Mouse (Mus musculus): ENCODE measurements around the gene Agap1.

The Agap1 gene

GRCm38 (mm10) chr1:89457126-89458031, 2.8 kb downstream of the Agap1 start:
- DNase-seq (ENCODE audit: low spot score), result no peak

GRCm38 (mm10) chr1:89461881-89462280, 7.3 kb downstream of the Agap1 start:
- DNase-seq (ENCODE audit: low spot score), result no peak

GRCm38 (mm10) chr1:89463138-89463537, 8.5 kb downstream of the Agap1 start:
- DNase-seq (ENCODE audit: low spot score), result no peak

GRCm38 (mm10) chr1:89465417-89466002, 10.9 kb downstream of the Agap1 start:
- no peak for DNase-seq (ENCODE audit: low spot score)

GRCm38 (mm10) chr1:89467321-89468069, 12.9 kb downstream of the Agap1 start:
- DNase-seq (ENCODE audit: low spot score), result peak; percentile 70

- DNase-seq (ENCODE audit: low spot score), result no peak
Measured at GRCm38 (mm10) chr1:89468141-89468540, 13.5 kb downstream of the Agap1 start.

- no peak for DNase-seq (ENCODE audit: low spot score)
Measured at GRCm38 (mm10) chr1:89471430-89471829, 16.8 kb downstream of the Agap1 start.

GRCm38 (mm10) chr1:89471891-89472290, 17.3 kb downstream of the Agap1 start:
- no peak for DNase-seq (ENCODE audit: low spot score)

- DNase-seq (ENCODE audit: low spot score), result no peak
Measured at GRCm38 (mm10) chr1:89473946-89474345, 19.3 kb downstream of the Agap1 start.

- DNase-seq (ENCODE audit: low spot score), result no peak
Measured at GRCm38 (mm10) chr1:89474853-89475252, 20.2 kb downstream of the Agap1 start.

GRCm38 (mm10) chr1:89477033-89477432, 22.4 kb downstream of the Agap1 start:
- no peak for DNase-seq (ENCODE audit: low spot score)

- no peak for DNase-seq (ENCODE audit: low spot score)
Measured at GRCm38 (mm10) chr1:89478571-89479460, 24.2 kb downstream of the Agap1 start.

GRCm38 (mm10) chr1:89481154-89481553, 26.5 kb downstream of the Agap1 start:
- DNase-seq (ENCODE audit: low spot score), result no peak

- no peak for DNase-seq (ENCODE audit: low spot score)
Measured at GRCm38 (mm10) chr1:89482812-89483211, 28.2 kb downstream of the Agap1 start.

GRCm38 (mm10) chr1:89486891-89487290, 32.3 kb downstream of the Agap1 start:
- no peak for DNase-seq (ENCODE audit: low spot score)

- no peak for DNase-seq (ENCODE audit: low spot score)
Measured at GRCm38 (mm10) chr1:89489111-89489971, 34.7 kb downstream of the Agap1 start.

GRCm38 (mm10) chr1:89493177-89493576, 38.6 kb downstream of the Agap1 start:
- DNase-seq (ENCODE audit: low spot score), result no peak

- DNase-seq (ENCODE audit: low spot score), result no peak
Measured at GRCm38 (mm10) chr1:89494816-89495215, 40.2 kb downstream of the Agap1 start.

- DNase-seq (ENCODE audit: low spot score), result no peak
Measured at GRCm38 (mm10) chr1:89496204-89496603, 41.6 kb downstream of the Agap1 start.

GRCm38 (mm10) chr1:89500925-89501324, 46.3 kb downstream of the Agap1 start:
- no peak for DNase-seq (ENCODE audit: low spot score)

GRCm38 (mm10) chr1:89501346-89501745, 46.7 kb downstream of the Agap1 start:
- no peak for DNase-seq (ENCODE audit: low spot score)
